Mouse (Mus musculus) heart, embryonic 16.5 days (tissue): ENCODE measurements around the gene Foxo1. TPM values are rescaled to one million over a fixed set of nuclear protein-coding genes. Genes with fewer than 3 reads are reported as not detected.

Source experiments
- ATAC-seq: fragments of 200-750 bp; cut with Nextera tagmentation; replicated peaks from 2 replicates; pipeline ENCODE4 v1.8.0; 2017; ENCODE audit warnings: moderate number of reproducible peaks; ENCODE audit not compliant: insufficient read depth, low FRiP score; ENCODE audit errors: extremely low read depth
- H3K27ac ChIP-seq: fragments of 300-500 bp; sonication (generic); 2 replicates; pipeline ENCODE4 v1.5.1; 2014; ENCODE audit warnings: mild to moderate bottlenecking, low read length, control low read depth, moderate library complexity
- H3K27me3 ChIP-seq: fragments of 300-500 bp; sonication (generic); 2 replicates; pipeline ENCODE4 v1.6.1; 2014; ENCODE audit warnings: low read length, mixed read lengths; ENCODE audit not compliant: control insufficient read depth, insufficient read depth
- H3K36me3 ChIP-seq: fragments of 300-500 bp; sonication (generic); 2 replicates; pipeline ENCODE4 v1.6.1; 2014; ENCODE audit not compliant: control insufficient read depth, insufficient read depth
- H3K4me1 ChIP-seq: fragments of 300-500 bp; sonication (generic); 2 replicates; pipeline ENCODE4 v1.6.1; 2014; ENCODE audit warnings: low read length, mixed read lengths; ENCODE audit not compliant: control insufficient read depth, insufficient read depth
- H3K4me2 ChIP-seq: fragments of 300-500 bp; sonication (generic); 2 replicates; pipeline ENCODE4 v1.6.1; 2014; ENCODE audit warnings: low read depth, mild to moderate bottlenecking, control low read depth, low read length
- H3K4me3 ChIP-seq: fragments of 300-500 bp; sonication (generic); 2 replicates; pipeline ENCODE4 v1.5.1; 2014; ENCODE audit warnings: mild to moderate bottlenecking, control low read depth, low read length
- H3K9ac ChIP-seq: fragments of 300-500 bp; sonication (generic); 2 replicates; pipeline ENCODE4 v1.6.1; 2014; ENCODE audit warnings: low read length, control low read depth
- H3K9me3 ChIP-seq: fragments of 300-500 bp; sonication (generic); replicated peaks from 2 replicates; pipeline ENCODE4 v1.6.1; 2016; ENCODE audit warnings: low read length; ENCODE audit not compliant: control insufficient read depth
- WGBS: fragments of 180-500 bp; shearing (Covaris S2); extraction: QIAGEN DNeasy Blood & Tissue Kit; methylation state at CpG from one replicate; pipeline ENCODE4 v1.1.7; 2014; 5-methylcytosine and 5-hydroxymethylcytosine counted together
- polyA plus RNA-seq: library from polyadenylated mRNA; unstranded; fragments of >200 nt; fragmentation: Nextera tagmentation; extraction: Ambion mirVana; gene quantifications from 2 replicates; pipeline ENCODE4 v1.2.1, GENCODE M21; 2015

Gene Foxo1
- polyA plus RNA-seq, 1 experiment from 2014 or later = 5.1 TPM

- WGBS = 82% methylated on average over 8 of the region's 8 CpGs
- Histone ChIP-seq H3K4me2 (no peak overlapping the region), H3K4me3 (no peak overlapping the region), H3K4me1 (peaks cover 10% of the 10 kb centered on the region), H3K9me3 (no peaks in the 10 kb centered on the region), H3K27me3 (peaks cover 5% of the 10 kb centered on the region; the same call in 1 of the 2 replicates), H3K36me3 (no peaks in the 10 kb centered on the region), H3K9ac (no peak overlapping the region), H3K27ac (no peak overlapping the region)
- no peak for ATAC-seq
These were observed 3.8 kb upstream of the Foxo1 start for GRCm38 (mm10) chr3:52264354-52264753.

- no peaks in the 10 kb centered on the region for H3K36me3 ChIP-seq
- 14% methylated on average over 17 of the region's 17 CpGs for WGBS
- H3K9ac ChIP-seq = peak overlapping the region; percentile 72; the same call in 1 of the 2 replicates
- no peak for ATAC-seq
- peaks cover 19% of the 10 kb centered on the region for H3K4me1 ChIP-seq
- H3K27ac ChIP-seq = no peak overlapping the region
- peaks cover 2% of the 10 kb centered on the region; the same call in 1 of the 2 replicates for H3K27me3 ChIP-seq
- no peaks in the 10 kb centered on the region for H3K9me3 ChIP-seq
- peak overlapping the region; percentile 93 for H3K4me2 ChIP-seq
- H3K4me3 ChIP-seq = peak overlapping the region; percentile 85
These were observed 1.5 kb upstream of the Foxo1 start for GRCm38 (mm10) chr3:52266606-52267160.

GRCm38 (mm10) chr3:52267293-52267651, 864 bp upstream of the Foxo1 start:
- Histone ChIP-seq H3K36me3 (no peaks in the 10 kb centered on the region), H3K4me3 (peak overlapping the region; percentile 85), H3K27ac (peak overlapping the region; percentile 70; the same call in 1 of the 2 replicates), H3K4me2 (peak overlapping the region; percentile 93), H3K9me3 (no peaks in the 10 kb centered on the region), H3K4me1 (peaks cover 24% of the 10 kb centered on the region), H3K27me3 (peaks cover 2% of the 10 kb centered on the region; the same call in 1 of the 2 replicates), H3K9ac (peak overlapping the region; percentile 72)
- under 1% methylated on average over 15 of the region's 15 CpGs for WGBS
- ATAC-seq = no peak

- Histone ChIP-seq H3K4me1 (peaks cover 26% of the 10 kb centered on the region), H3K9ac (peak overlapping the region; percentile 85), H3K9me3 (no peaks in the 10 kb centered on the region), H3K27ac (peak overlapping the region; percentile 94), H3K27me3 (peaks cover 2% of the 10 kb centered on the region; the same call in 1 of the 2 replicates), H3K4me2 (peak overlapping the region; percentile 95), H3K36me3 (no peaks in the 10 kb centered on the region), H3K4me3 (peak overlapping the region; percentile 85)
- ATAC-seq = 0 out of 2 replicates have a peak, but pooled peaks have one; percentile 38
- WGBS = under 1% methylated on average over 40 of the region's 40 CpGs
These were observed 276 bp downstream of the Foxo1 start for GRCm38 (mm10) chr3:52268487-52268736.

GRCm38 (mm10) chr3:52268737-52269513, 789 bp downstream of the Foxo1 start:
- no peak; the same call in 1 of the 2 replicates for ATAC-seq
- Histone ChIP-seq H3K36me3 (no peaks in the 10 kb centered on the region), H3K27me3 (peaks cover 2% of the 10 kb centered on the region; the same call in 1 of the 2 replicates), H3K9me3 (no peaks in the 10 kb centered on the region), H3K4me3 (peak overlapping the region; percentile 85), H3K4me2 (peak overlapping the region; percentile 95), H3K9ac (peak overlapping the region; percentile 85), H3K4me1 (peaks cover 26% of the 10 kb centered on the region), H3K27ac (peak overlapping the region; percentile 94)
- under 1% methylated on average over 75 of the region's 89 CpGs for WGBS

- Histone ChIP-seq H3K4me3 (peak overlapping the region; percentile 85), H3K4me1 (peaks cover 26% of the 10 kb centered on the region), H3K27me3 (peaks cover 2% of the 10 kb centered on the region; the same call in 1 of the 2 replicates), H3K4me2 (peak overlapping the region; percentile 95), H3K9ac (peak overlapping the region; percentile 85), H3K9me3 (no peaks in the 10 kb centered on the region), H3K36me3 (no peaks in the 10 kb centered on the region), H3K27ac (peak overlapping the region; percentile 94)
- ATAC-seq = peak; percentile 52; the same call in 1 of the 2 replicates
- under 1% methylated on average over 55 of the region's 55 CpGs for WGBS
These were observed 1.6 kb downstream of the Foxo1 start for GRCm38 (mm10) chr3:52269514-52270351.

- Histone ChIP-seq H3K27ac (no peak overlapping the region), H3K9me3 (no peaks in the 10 kb centered on the region)
- 22% methylated on average over 3 of the region's 3 CpGs for WGBS
These were observed 2.4 kb downstream of the Foxo1 start for GRCm38 (mm10) chr3:52270511-52270910.

GRCm38 (mm10) chr3:52271376-52271775, 3.2 kb downstream of the Foxo1 start:
- no peak overlapping the region for H3K27ac ChIP-seq
- WGBS = 63% methylated on average over 5 of the region's 5 CpGs
- ATAC-seq = no peak
- no peaks in the 10 kb centered on the region for H3K9me3 ChIP-seq
- H3K36me3 ChIP-seq = no peaks in the 10 kb centered on the region
- peak overlapping the region; percentile 27 for H3K4me3 ChIP-seq
- peak overlapping the region; percentile 95 for H3K4me2 ChIP-seq
- peaks cover 27% of the 10 kb centered on the region for H3K4me1 ChIP-seq
- H3K9ac ChIP-seq = no peak overlapping the region
- no peaks in the 10 kb centered on the region for H3K27me3 ChIP-seq

More at GRCm38 (mm10) chr3:52270511-52270910, 2.4 kb downstream of the Foxo1 start:
- H3K4me1 ChIP-seq = peaks cover 28% of the 10 kb centered on the region
- peak overlapping the region; percentile 95 for H3K4me2 ChIP-seq
- no peak for ATAC-seq
- H3K36me3 ChIP-seq = no peaks in the 10 kb centered on the region
- H3K27me3 ChIP-seq = peaks cover 2% of the 10 kb centered on the region; the same call in 1 of the 2 replicates
- peak overlapping the region; percentile 85 for H3K9ac ChIP-seq
- peak overlapping the region; percentile 85 for H3K4me3 ChIP-seq
